Mouse (Mus musculus) liver, embryonic 14.5 days (tissue): ENCODE measurements around the gene Rabggta.

Experiments used
- CTCF ChIP-seq: IDR thresholded peaks from 2 replicates; pipeline ENCODE4 v1.5.1; 2016; ENCODE audit warnings: antibody characterized with exemption, low read depth, control low read depth
- EP300 ChIP-seq: IDR thresholded peaks from 2 replicates; pipeline ENCODE4 v1.6.1; 2016; ENCODE audit warnings: antibody characterized with exemption, low read depth

DNA sequence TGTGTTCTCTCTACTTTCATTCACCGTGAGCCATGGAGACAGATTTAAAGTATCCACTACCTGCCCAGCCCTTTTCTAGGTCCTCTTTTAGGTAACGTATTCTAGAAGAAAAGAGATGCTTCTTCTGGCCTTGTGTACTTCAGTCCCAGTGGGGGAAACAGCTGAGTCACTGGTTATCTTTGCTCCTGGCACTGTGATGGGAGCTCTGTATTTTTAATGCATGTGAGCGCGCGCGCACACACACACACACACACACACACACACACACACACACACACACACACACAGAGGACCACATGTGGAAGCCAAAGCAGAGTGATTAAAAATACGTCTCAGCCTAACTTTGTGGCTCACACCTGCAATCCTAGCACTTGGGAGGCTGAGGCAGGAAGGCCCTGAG is 1.4 kb upstream of the Rabggta start:
- TF ChIP-seq CTCF (no peak), EP300 (no peak)
